Mouse (Mus musculus): ENCODE measurements around the gene Sco2.

The Sco2 gene

DNA sequence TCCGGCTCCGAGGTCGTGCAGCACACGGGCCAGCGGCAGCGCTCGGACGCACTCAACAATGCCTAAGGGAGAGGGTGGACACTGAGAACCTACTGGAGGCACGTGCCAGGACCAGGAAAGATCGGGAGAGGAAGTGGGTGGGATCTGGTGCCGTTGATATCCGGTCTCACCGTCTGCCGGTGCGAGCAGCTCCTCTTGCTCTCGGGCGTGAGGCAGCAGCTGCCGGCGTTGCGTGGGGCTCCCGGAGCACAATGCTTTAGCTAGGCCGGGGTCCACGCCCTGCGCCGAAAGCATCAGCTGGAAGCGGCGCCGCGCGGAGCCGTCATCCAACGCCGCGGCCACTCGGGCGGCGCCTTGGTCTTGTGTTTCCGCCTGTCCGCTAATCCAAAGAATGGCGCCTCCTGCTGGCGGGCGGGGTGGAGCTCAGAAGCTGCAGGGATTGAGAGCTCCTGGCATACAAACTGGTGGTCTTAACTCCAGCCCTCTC lies at the start of gene Sco2:
TSS of gene Sco2 (minus strand) at position 85 of the 487 bp plus-strand sequence.
- DNase-seq (ENCODE audit: low spot score), result peak; percentile 94

GRCm38 (mm10) chr15:89421938-89422337 lies 48.3 kb upstream of the Sco2 start:
- DNase-seq (ENCODE audit: low spot score), result no peak

GRCm38 (mm10) chr15:89415282-89415681 lies 41.6 kb upstream of the Sco2 start:
- DNase-seq (ENCODE audit: low spot score), result no peak

DNA sequence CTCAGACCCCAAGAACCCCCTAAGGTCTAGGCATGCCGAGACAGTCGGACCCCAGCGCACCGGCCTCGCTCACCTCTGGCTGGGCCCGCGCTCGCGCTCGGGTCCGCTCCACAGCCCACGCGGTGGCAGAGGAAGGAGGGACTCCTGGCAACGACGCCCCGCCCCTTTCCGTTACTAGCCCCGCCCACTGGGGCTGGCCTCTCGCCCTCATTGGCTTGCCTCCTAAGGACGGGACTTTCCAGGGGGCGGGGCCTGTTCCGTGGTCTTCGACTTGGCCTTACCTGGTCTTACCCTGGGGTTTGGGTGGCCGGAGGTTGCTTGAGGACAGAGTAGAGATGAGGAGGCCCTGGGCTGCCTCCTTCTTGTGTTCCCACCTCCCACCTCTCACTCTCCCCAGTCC lies 36.5 kb upstream of the Sco2 start, which contains the start of gene Syce3:
TSS of gene Syce3 (minus strand) at position 386 of the 400 bp plus-strand sequence.
- DNase-seq (ENCODE audit: low spot score), result no peak

- no peak for DNase-seq (ENCODE audit: low spot score)
These were observed 33.0 kb upstream of the Sco2 start for GRCm38 (mm10) chr15:89406691-89407090.

- DNase-seq (ENCODE audit: low spot score), result no peak
These were observed 31.4 kb upstream of the Sco2 start for GRCm38 (mm10) chr15:89404831-89405623.

DNA sequence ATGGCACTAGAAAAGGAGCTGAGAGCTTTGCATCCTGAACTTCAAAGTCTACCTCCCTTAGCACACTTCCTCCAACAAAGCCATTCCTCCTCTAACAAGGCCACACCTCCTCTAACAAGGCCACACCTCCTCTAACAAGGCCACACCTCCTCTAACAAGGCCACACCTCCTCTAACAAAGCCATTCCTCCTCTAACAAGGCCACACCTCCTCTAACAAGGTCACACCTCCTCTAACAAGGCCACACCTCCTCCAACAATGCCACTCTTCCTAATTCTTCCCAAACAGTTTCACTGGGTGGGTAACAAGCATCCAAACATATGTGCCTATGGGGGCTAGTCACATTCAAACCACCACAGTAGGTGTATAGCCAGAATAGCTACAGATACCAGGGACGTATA lies 28.8 kb upstream of the Sco2 start:
- DNase-seq (ENCODE audit: low spot score), result no peak

GRCm38 (mm10) chr15:89399716-89400115 lies 26.1 kb upstream of the Sco2 start:
- no peak for DNase-seq (ENCODE audit: low spot score)

DNA sequence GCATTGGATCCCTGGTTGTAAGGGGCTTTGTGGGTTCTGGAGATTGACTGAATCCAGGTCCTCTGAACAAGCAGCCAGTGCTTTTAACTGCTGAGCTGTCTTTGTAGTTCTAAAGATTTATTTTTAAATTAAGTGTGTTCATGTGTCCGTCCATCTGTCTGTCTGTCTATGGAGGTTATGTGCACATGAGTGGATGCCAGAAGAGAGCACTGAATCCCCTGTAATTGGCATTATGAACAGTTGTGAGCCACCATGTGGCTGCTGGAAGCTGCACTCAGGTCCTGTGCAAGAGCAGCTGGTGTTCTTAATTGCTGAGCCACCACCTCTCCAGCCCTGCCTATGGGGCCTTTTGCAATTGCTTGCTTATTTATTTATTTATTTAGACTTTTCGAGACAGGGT lies 24.5 kb upstream of the Sco2 start:
- no peak for DNase-seq (ENCODE audit: low spot score)

GRCm38 (mm10) chr15:89396883-89397282 lies 23.2 kb upstream of the Sco2 start:
- DNase-seq (ENCODE audit: low spot score), result no peak

DNA sequence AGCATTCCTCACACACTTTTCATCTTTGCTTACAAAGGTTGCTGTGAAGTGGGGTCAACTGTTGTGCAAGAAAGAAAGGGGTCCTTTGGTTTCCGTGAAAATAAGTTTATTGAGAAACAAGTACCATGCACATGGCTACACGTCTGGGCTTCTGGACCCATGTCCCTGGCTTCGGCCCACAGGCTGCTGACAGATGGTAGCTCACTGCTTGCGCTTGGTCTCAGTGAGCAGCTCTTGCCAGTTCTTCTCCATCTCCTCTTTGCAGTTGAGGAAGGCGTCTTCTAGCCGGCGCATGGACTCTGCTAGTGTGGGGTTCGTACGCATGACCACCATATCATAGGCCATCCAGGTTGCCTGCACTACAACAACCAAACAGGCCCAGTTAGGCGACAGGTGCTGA lies 16.4 kb upstream of the Sco2 start:
- DNase-seq (ENCODE audit: low spot score), result no peak

DNA sequence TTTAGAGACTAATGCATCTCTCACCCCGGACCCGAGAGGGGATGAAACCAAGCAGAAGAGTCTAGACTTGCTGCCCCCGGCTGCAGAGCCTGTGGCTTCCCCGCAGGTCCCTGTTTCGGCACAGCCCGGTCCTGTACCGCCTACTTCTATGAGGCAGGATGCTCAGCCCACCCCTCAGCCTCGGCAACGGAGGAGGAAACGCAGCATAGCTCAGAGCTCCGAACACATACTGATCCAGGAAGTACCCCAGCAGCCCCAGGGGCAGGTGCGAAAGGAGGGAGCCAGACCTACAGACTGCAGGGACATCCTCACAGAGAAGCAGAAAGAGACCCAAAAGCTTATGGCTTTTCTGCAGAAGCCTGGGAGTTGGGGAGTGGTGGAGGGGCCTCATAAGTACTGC lies 13.5 kb upstream of the Sco2 start:
- no peak for DNase-seq (ENCODE audit: low spot score)

- no peak for DNase-seq (ENCODE audit: low spot score)
These were observed 11.0 kb upstream of the Sco2 start, which contains the start of gene Klhdc7b for GRCm38 (mm10) chr15:89384617-89385016. Gene Klhdc7b, plus strand, starts transcription at chr15:89384917.

DNA sequence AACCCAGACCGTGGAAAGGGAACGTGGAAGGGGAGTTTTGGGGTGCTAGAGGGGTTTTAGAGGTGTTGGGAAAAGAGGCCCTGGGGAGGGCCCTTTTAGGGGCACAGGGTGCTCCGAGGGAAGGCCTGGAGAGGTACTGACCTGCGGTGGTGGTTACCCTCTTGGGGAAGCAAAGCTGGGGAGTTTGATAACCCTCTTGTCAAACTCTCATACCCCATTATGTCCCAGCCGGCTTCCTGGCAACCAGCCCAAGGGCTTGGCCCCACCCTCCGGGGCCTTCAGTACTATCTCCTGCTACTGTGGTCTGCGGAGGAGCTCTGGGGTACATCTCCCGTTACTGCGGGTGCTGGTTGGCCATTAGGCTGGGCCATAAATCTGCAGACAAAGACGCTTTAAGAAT lies 5.8 kb upstream of the Sco2 start:
- no peak for DNase-seq (ENCODE audit: low spot score)

GRCm38 (mm10) chr15:89378831-89379401 lies 5.3 kb upstream of the Sco2 start, which contains the start of gene Odf3b:
Gene Odf3b, minus strand, starts transcription at chr15:89379282.
- no peak for DNase-seq (ENCODE audit: low spot score)

GRCm38 (mm10) chr15:89377938-89378828 lies 4.5 kb upstream of the Sco2 start:
- DNase-seq (ENCODE audit: low spot score), result no peak

- DNase-seq (ENCODE audit: low spot score), result no peak
These were observed 3.7 kb upstream of the Sco2 start for GRCm38 (mm10) chr15:89377362-89377761.

DNA sequence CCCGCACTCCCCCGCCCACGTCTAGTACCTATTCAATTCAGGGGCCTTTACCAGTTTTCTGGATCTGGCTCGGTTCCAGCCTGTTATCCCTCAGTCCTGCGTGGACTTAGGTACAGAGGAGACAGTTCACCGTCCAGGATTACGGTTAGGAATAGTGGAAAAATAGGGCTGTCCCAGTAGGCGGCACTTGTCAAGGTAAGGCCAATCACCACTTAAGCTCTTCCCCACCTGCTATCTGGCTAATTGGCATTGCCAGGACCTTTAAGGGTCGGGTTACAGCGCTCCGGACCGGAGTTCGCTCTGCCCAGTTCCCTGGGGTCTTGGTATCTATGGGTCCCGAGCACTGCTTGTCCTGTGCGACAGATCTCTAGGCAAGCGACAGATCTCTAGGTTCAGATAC lies 3.3 kb upstream of the Sco2 start, which contains the start of gene Tymp:
TSS of gene Tymp (minus strand) at position 83 of the 400 bp plus-strand sequence.
- no peak for DNase-seq (ENCODE audit: low spot score)

DNA sequence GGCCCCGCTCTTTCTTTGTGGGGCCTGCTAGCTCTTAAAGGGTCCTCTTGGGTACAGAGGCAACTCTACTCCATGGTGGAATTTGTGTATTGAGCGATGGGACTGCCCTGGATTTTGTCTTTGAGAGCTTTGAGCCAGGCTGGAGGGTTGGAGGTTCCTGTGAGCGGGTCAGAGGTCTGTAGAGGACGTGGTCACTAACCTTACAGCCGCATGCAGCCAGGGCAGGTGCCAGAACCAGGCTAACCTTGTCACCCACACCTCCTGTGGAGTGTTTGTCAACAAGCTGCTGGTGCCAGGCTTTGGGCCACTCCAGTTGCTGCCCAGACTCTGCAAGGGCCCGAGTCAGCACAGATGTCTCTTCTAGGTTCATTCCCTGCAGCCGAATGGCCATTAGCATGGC lies 2.4 kb upstream of the Sco2 start:
- no peak for DNase-seq (ENCODE audit: low spot score)

DNA sequence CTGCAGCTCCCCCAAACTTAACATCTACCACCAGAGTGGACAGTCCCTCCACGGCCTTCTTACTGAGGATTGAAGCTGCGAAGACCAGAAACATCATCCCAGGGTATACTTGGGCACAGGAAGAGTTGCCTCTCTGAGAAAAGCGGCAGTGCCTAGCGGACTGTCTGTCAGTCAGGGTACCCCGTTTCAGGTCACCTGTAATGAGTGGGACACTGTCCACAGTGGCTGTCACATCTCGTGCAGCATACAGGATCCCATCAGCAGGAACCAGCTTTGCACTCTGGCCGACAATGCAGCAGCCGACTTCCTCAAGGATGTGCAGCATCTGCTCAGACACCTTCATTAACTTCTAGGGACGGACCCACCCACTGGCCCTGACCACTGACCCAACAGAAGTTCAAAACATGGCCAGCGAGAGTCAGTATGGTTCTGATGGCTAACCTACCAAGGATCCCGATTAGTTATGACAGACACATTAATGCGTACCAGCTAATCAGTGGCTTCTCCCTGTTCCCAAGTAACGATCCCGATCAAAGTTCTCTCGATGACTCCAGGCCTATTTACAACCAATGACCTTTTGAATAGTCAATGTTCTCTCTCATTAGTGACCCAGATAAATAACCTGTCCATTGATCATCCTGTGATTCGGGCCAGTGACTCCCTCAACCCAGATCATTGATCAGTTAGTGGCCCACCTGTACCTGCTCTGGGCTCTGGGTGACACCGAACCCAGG lies 1.3 kb upstream of the Sco2 start:
- DNase-seq (ENCODE audit: low spot score), result no peak

DNA sequence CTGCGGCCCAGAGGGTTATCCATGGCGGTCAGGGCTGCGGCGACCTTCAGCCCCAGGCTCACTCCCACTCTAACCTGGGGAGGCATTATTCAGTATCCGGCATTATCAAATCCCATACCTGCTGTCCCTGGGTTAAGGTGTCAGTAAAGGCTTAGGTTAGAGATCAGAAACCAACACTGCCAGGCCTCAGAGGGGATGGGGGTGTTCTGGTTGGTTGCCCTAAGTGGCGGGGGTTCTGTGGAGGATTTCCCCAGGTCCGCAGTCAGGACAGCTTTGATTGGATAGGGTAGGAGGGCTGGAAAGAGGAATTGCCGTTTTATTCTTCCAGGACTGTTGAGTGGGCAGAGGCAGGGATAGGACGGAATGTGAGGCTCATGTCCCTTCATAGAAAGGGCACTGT lies 694 bp upstream of the Sco2 start:
- no peak for DNase-seq (ENCODE audit: low spot score)

All from layer of hippocampus, adult 9-10 months (tissue).